Mouse (Mus musculus): ENCODE measurements around the gene Ptchd3. TPM values are rescaled to one million over a fixed set of nuclear protein-coding genes. Genes with fewer than 3 reads are reported as not detected.

Ptchd3 gene
- total RNA-seq, 2 experiments from 2014 or later, result not detected

Other genes starting within 250 kb of the Ptchd3 start
- gene B3gntl1, start 157.1 kb upstream of the Ptchd3 start, total RNA-seq (2021), result 1 to 10 TPM; 3.2 to 4.5 TPM
- gene Metrnl, start 128.7 kb upstream of the Ptchd3 start, total RNA-seq (2021), result 10 to 100 TPM; 15.1 to 21.1 TPM

Measured in gastrocnemius, postnatal 10 days (tissue).